Mouse (Mus musculus) hindbrain, embryonic 16.5 days (tissue): ENCODE data around the gene Srpk2. TPM values are rescaled to one million over a fixed set of nuclear protein-coding genes. Genes with fewer than 3 reads are reported as not detected.

Experiments used
- ATAC-seq: fragments of 200-750 bp; cut with Nextera tagmentation; 2 replicates; pipeline ENCODE4 v1.8.0; 2017; ENCODE audit warnings: moderate TSS enrichment, moderate library complexity
- H3K27ac ChIP-seq: fragments of 300-500 bp; sonication (generic); 2 replicates; pipeline ENCODE4 v1.5.1; 2014; ENCODE audit warnings: low read depth, mild to moderate bottlenecking, control low read depth, low read length, moderate library complexity
- H3K27me3 ChIP-seq: fragments of 300-500 bp; sonication (generic); replicated peaks from 2 replicates; pipeline ENCODE4 v1.6.1; 2014; ENCODE audit warnings: low read length; ENCODE audit not compliant: control insufficient read depth, insufficient read depth
- H3K36me3 ChIP-seq: fragments of 300-500 bp; sonication (generic); 2 replicates; pipeline ENCODE4 v1.6.1; 2014; ENCODE audit warnings: mild to moderate bottlenecking, low read length, moderate library complexity, mixed read lengths; ENCODE audit not compliant: control insufficient read depth, insufficient read depth
- H3K4me1 ChIP-seq: fragments of 300-500 bp; sonication (generic); 2 replicates; pipeline ENCODE4 v1.6.1; 2014; ENCODE audit warnings: low read depth, low read length; ENCODE audit not compliant: control insufficient read depth, insufficient read depth
- H3K4me2 ChIP-seq: fragments of 300-500 bp; sonication (generic); 2 replicates; pipeline ENCODE4 v1.6.1; 2014; ENCODE audit warnings: mild to moderate bottlenecking, low read length, control low read depth, moderate library complexity
- H3K4me3 ChIP-seq: fragments of 300-500 bp; sonication (generic); 2 replicates; pipeline ENCODE4 v1.5.1; 2014; ENCODE audit warnings: mild to moderate bottlenecking, low read length, control low read depth, moderate library complexity
- H3K9ac ChIP-seq: fragments of 300-500 bp; sonication (generic); 2 replicates; pipeline ENCODE4 v1.6.1; 2014; ENCODE audit warnings: low read depth, mild to moderate bottlenecking, control low read depth, low read length, moderate library complexity
- H3K9me3 ChIP-seq: fragments of 300-500 bp; sonication (generic); 2 replicates; pipeline ENCODE4 v1.6.1; 2014; ENCODE audit warnings: mild to moderate bottlenecking, low read length, moderate library complexity; ENCODE audit not compliant: control insufficient read depth
- WGBS: fragments of 180-500 bp; shearing (Covaris S2); extraction: QIAGEN DNeasy Blood & Tissue Kit; methylation state at CpG from one replicate; pipeline ENCODE4 v1.1.7; 2014; 5-methylcytosine and 5-hydroxymethylcytosine counted together
- polyA plus RNA-seq: library from polyadenylated mRNA; unstranded; fragments of >200 nt; fragmentation: Nextera tagmentation; extraction: Ambion mirVana; gene quantifications from 2 replicates; pipeline ENCODE4 v1.2.1, GENCODE M21; 2015

Gene Srpk2
- polyA plus RNA-seq, 1 experiment from 2014 or later: 108 TPM

- Histone ChIP-seq H3K4me2 (peak overlapping the region; percentile 70), H3K4me1 (peaks cover 7% of the 10 kb centered on the region), H3K36me3 (no peaks in the 10 kb centered on the region), H3K4me3 (peak overlapping the region; percentile 93), H3K9me3 (no peaks in the 10 kb centered on the region), H3K9ac (peak overlapping the region; percentile 82), H3K27me3 (no peaks in the 10 kb centered on the region), H3K27ac (peak overlapping the region; percentile 91)
- ATAC-seq: peak; percentile 90
- WGBS: 1% methylated on average over 17 of the region's 95 CpGs
Observed at GRCm38 (mm10) chr5:23675499-23676155, 8.8 kb downstream of the Srpk2 start.

- Histone ChIP-seq H3K4me2 (peak overlapping the region; percentile 70), H3K4me1 (peaks cover 7% of the 10 kb centered on the region), H3K27me3 (no peaks in the 10 kb centered on the region), H3K27ac (peak overlapping the region; percentile 91), H3K4me3 (peak overlapping the region; percentile 93), H3K36me3 (no peaks in the 10 kb centered on the region), H3K9ac (peak overlapping the region; percentile 82), H3K9me3 (no peaks in the 10 kb centered on the region)
- peak; percentile 69 for ATAC-seq
- WGBS: under 1% methylated on average over 59 of the region's 61 CpGs
Observed at GRCm38 (mm10) chr5:23674829-23675498, 9.5 kb downstream of the Srpk2 start.

- no peak for ATAC-seq
- H3K9ac ChIP-seq: no peak overlapping the region
- WGBS: 49% methylated on average over 7 of the region's 7 CpGs
- no peaks in the 10 kb centered on the region for H3K36me3 ChIP-seq
- no peak overlapping the region for H3K4me3 ChIP-seq
- no peak overlapping the region for H3K4me2 ChIP-seq
- H3K27me3 ChIP-seq: no peaks in the 10 kb centered on the region
- peaks cover 7% of the 10 kb centered on the region for H3K4me1 ChIP-seq
- H3K9me3 ChIP-seq: no peaks in the 10 kb centered on the region
- H3K27ac ChIP-seq: no peak overlapping the region
Observed at GRCm38 (mm10) chr5:23672136-23672535, 12.3 kb downstream of the Srpk2 start.

- no peak for ATAC-seq
- Histone ChIP-seq H3K4me2 (no peak overlapping the region), H3K4me3 (no peak overlapping the region), H3K36me3 (no peaks in the 10 kb centered on the region), H3K27ac (no peak overlapping the region), H3K9me3 (no peaks in the 10 kb centered on the region), H3K4me1 (peaks cover 2% of the 10 kb centered on the region; the same call in 1 of the 2 replicates), H3K9ac (no peak overlapping the region), H3K27me3 (no peaks in the 10 kb centered on the region)
- 94% methylated on average over 4 of the region's 4 CpGs for WGBS
Observed at GRCm38 (mm10) chr5:23670880-23671279, 13.5 kb downstream of the Srpk2 start.

GRCm38 (mm10) chr5:23665906-23666305, 18.5 kb downstream of the Srpk2 start:
- Histone ChIP-seq H3K27ac (no peak overlapping the region), H3K4me2 (no peak overlapping the region), H3K27me3 (no peaks in the 10 kb centered on the region), H3K36me3 (no peaks in the 10 kb centered on the region), H3K4me1 (no peaks in the 10 kb centered on the region), H3K4me3 (no peak overlapping the region), H3K9me3 (no peaks in the 10 kb centered on the region), H3K9ac (no peak overlapping the region)
- ATAC-seq: no peak

- Histone ChIP-seq H3K36me3 (no peaks in the 10 kb centered on the region), H3K9ac (no peak overlapping the region), H3K4me3 (no peak overlapping the region), H3K4me1 (no peaks in the 10 kb centered on the region), H3K4me2 (no peak overlapping the region), H3K27ac (no peak overlapping the region), H3K27me3 (no peaks in the 10 kb centered on the region), H3K9me3 (no peaks in the 10 kb centered on the region)
- WGBS: 93% methylated on average over 2 of the region's 2 CpGs
- no peak for ATAC-seq
Observed at GRCm38 (mm10) chr5:23661191-23661590, 23.2 kb downstream of the Srpk2 start.

- Histone ChIP-seq H3K27me3 (no peaks in the 10 kb centered on the region), H3K4me3 (no peak overlapping the region), H3K9ac (no peak overlapping the region), H3K27ac (no peak overlapping the region), H3K9me3 (no peaks in the 10 kb centered on the region), H3K4me1 (no peaks in the 10 kb centered on the region), H3K4me2 (no peak overlapping the region), H3K36me3 (no peaks in the 10 kb centered on the region)
- ATAC-seq: no peak
- WGBS: 60% methylated on average over 5 of the region's 5 CpGs
Observed at GRCm38 (mm10) chr5:23658017-23658416, 26.4 kb downstream of the Srpk2 start.

GRCm38 (mm10) chr5:23656590-23656989, 27.8 kb downstream of the Srpk2 start:
- Histone ChIP-seq H3K9me3 (no peaks in the 10 kb centered on the region), H3K4me3 (no peak overlapping the region), H3K4me2 (no peak overlapping the region), H3K36me3 (no peaks in the 10 kb centered on the region), H3K27me3 (no peaks in the 10 kb centered on the region), H3K9ac (no peak overlapping the region), H3K27ac (no peak overlapping the region), H3K4me1 (no peaks in the 10 kb centered on the region)
- ATAC-seq: no peak
- WGBS: 89% methylated on average over 4 of the region's 4 CpGs

GRCm38 (mm10) chr5:23655030-23655429, 29.4 kb downstream of the Srpk2 start:
- WGBS: 77% methylated on average over 1 of the region's 1 CpGs
- ATAC-seq: no peak
- H3K36me3 ChIP-seq: no peaks in the 10 kb centered on the region

More at GRCm38 (mm10) chr5:23655030-23655429, 29.4 kb downstream of the Srpk2 start:
- Histone ChIP-seq H3K4me2 (no peak overlapping the region), H3K9me3 (no peaks in the 10 kb centered on the region), H3K9ac (no peak overlapping the region), H3K4me1 (no peaks in the 10 kb centered on the region), H3K4me3 (no peak overlapping the region), H3K27me3 (no peaks in the 10 kb centered on the region), H3K27ac (no peak overlapping the region)
